Mouse (Mus musculus): ENCODE data around the gene Dus1l.
"Not testable (repeated sequence)": the region's sequence is repeated elsewhere in the genome, so short reads cannot be mapped to it uniquely, and the experiment has no call there.

The Dus1l gene

GRCm38 (mm10) chr11:120795756-120796613, at the start of gene Dus1l:
TSS of gene Dus1l (minus strand) at chr11:120796403.
- peak; percentile 96 for DNase-seq (ENCODE audit: low spot score)

- DNase-seq (ENCODE audit: low spot score): no peak
Observed at GRCm38 (mm10) chr11:120844329-120844728, 48.1 kb upstream of the Dus1l start.

GRCm38 (mm10) chr11:120833555-120834280, 37.5 kb upstream of the Dus1l start:
- DNase-seq (ENCODE audit: low spot score): no peak

- DNase-seq (ENCODE audit: low spot score): not testable (repeated sequence)
Observed at GRCm38 (mm10) chr11:120832962-120833361, 36.8 kb upstream of the Dus1l start.

- no peak for DNase-seq (ENCODE audit: low spot score)
Observed at GRCm38 (mm10) chr11:120831659-120832440, 35.6 kb upstream of the Dus1l start.

GRCm38 (mm10) chr11:120830686-120831085, 34.5 kb upstream of the Dus1l start:
- DNase-seq (ENCODE audit: low spot score): no peak

- DNase-seq (ENCODE audit: low spot score): no peak
Observed at GRCm38 (mm10) chr11:120829757-120830532, 33.7 kb upstream of the Dus1l start.

GRCm38 (mm10) chr11:120828416-120828815, 32.2 kb upstream of the Dus1l start:
- DNase-seq (ENCODE audit: low spot score): no peak

- DNase-seq (ENCODE audit: low spot score): no peak
Observed at GRCm38 (mm10) chr11:120826016-120826953, 30.1 kb upstream of the Dus1l start.

- peak; percentile 39 for DNase-seq (ENCODE audit: low spot score)
Observed at GRCm38 (mm10) chr11:120825289-120825863, 29.2 kb upstream of the Dus1l start.

- no peak for DNase-seq (ENCODE audit: low spot score)
Observed at GRCm38 (mm10) chr11:120824787-120825288, 28.6 kb upstream of the Dus1l start.

GRCm38 (mm10) chr11:120823956-120824786, 28.0 kb upstream of the Dus1l start, which contains the start of gene Fasn:
TSS of gene Fasn (minus strand) at chr11:120824547.
- peak; percentile 98 for DNase-seq (ENCODE audit: low spot score)

GRCm38 (mm10) chr11:120823551-120823947, 27.3 kb upstream of the Dus1l start:
- DNase-seq (ENCODE audit: low spot score): no peak

- DNase-seq (ENCODE audit: low spot score): peak; percentile 25
Observed at GRCm38 (mm10) chr11:120822831-120823550, 26.8 kb upstream of the Dus1l start.

- no peak for DNase-seq (ENCODE audit: low spot score)
Observed at GRCm38 (mm10) chr11:120822321-120822720, 26.1 kb upstream of the Dus1l start.

- DNase-seq (ENCODE audit: low spot score): no peak
Observed at GRCm38 (mm10) chr11:120821076-120821922, 25.1 kb upstream of the Dus1l start.

GRCm38 (mm10) chr11:120820546-120820945, 24.3 kb upstream of the Dus1l start:
- no peak for DNase-seq (ENCODE audit: low spot score)

Measured in embryo, embryonic 10 days (tissue).